Mouse (Mus musculus): ENCODE data around the gene Gm14434. TPM values are rescaled to one million over a fixed set of nuclear protein-coding genes. Genes with fewer than 3 reads are reported as not detected.
"Not testable (repeated sequence)": the region's sequence is repeated elsewhere in the genome, so short reads cannot be mapped to it uniquely, and the experiment has no call there.

Gm14434 gene
- total RNA-seq (2012; rRNA removed) (1.4 TPM in 1 of 2 replicates, not detected in the other), polyA plus RNA-seq (2012; ENCODE audit: insufficient read depth in 1 of 2, insufficient read length in 2 of 2, low read depth in 1 of 2, low replicate concordance in 2 of 2, missing spikeins in 1 of 2) (1 to 10 TPM in 1 of 2 experiments, not detected in 1; 2.8 TPM)

DNA sequence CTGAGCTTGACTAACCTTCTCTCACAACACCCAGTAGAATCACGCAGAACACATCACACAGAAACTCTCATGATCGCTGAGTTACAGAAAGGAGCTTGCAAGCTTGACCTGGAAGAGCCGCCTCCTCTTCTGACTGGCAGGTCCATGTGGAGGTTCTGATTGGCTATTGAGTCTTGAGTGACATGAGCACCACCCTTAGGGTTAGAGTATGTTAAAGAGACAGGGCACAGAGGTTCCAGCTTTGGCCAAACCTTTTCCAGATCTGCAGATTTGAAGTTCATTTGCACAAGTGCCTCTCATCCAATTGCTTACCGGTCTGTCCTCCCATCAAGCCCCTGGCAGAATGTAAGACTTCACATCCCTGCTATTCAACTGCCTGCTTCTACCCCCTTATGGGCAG is at the start of gene Gm14434:
Gene Gm14434 (minus strand): TSS at position 101 of the 400 bp plus-strand sequence.
- H3K9me3 ChIP-seq (replicated peaks; ENCODE audit: insufficient read depth, low read length); DNase-seq (ENCODE audit: low read depth, low spot score); H3K79me2 ChIP-seq (ENCODE audit: control insufficient read depth, insufficient read depth, low read length, poor library complexity); H3K4me1 ChIP-seq (ENCODE audit: control insufficient read depth in 1 of 2, insufficient read depth in 2 of 2, low read length in 2 of 2); H3K9ac ChIP-seq (ENCODE audit: control insufficient read depth, low read depth, low read length, poor library complexity, severe bottlenecking); H3K27ac ChIP-seq (ENCODE audit: control insufficient read depth, low read depth, low read length); H3K27me3 ChIP-seq (ENCODE audit: control insufficient read depth in 1 of 2, insufficient read depth in 2 of 2, low read length in 2 of 2); H3K4me3 ChIP-seq (ENCODE audit: control insufficient read depth in 1 of 2, insufficient read depth in 1 of 2, low read depth in 2 of 2, low read length in 2 of 2); H3K36me3 ChIP-seq (ENCODE audit: control insufficient read depth in 1 of 2, insufficient read depth in 2 of 2, low read length in 2 of 2): not testable (repeated sequence)

DNA sequence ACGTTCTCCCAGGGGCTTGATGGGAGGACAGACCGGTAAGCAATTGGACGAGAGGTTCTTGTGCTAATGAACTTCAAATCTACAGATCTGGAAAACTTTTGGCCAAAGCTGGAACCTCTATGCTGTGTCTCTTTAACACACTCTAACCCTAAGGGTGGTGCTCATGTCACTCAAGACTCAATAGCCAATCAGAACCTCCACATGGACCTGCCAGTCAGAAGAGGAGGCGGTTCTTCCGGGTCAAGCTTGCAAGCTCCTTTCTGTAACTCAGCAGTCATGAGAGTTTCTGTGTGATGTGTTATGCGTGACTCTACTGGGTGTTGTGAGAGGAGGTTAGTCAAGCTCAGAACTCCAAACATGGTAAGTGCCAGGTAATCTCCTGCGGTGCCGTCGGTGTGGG is 34.2 kb upstream of the Gm14434 start, which contains the start of gene Zfp967:
Gene Zfp967 (plus strand): TSS at position 301 of the 400 bp plus-strand sequence.
- H3K36me3 ChIP-seq (ENCODE audit: control insufficient read depth in 1 of 2, insufficient read depth in 2 of 2, low read length in 2 of 2); H3K4me1 ChIP-seq (ENCODE audit: control insufficient read depth in 1 of 2, insufficient read depth in 2 of 2, low read length in 2 of 2); H3K79me2 ChIP-seq (ENCODE audit: control insufficient read depth, insufficient read depth, low read length, poor library complexity); H3K9me3 ChIP-seq (replicated peaks; ENCODE audit: insufficient read depth, low read length); H3K27me3 ChIP-seq (ENCODE audit: control insufficient read depth in 1 of 2, insufficient read depth in 2 of 2, low read length in 2 of 2); DNase-seq (ENCODE audit: low read depth, low spot score); H3K4me3 ChIP-seq (ENCODE audit: control insufficient read depth in 1 of 2, insufficient read depth in 1 of 2, low read depth in 2 of 2, low read length in 2 of 2); H3K9ac ChIP-seq (ENCODE audit: control insufficient read depth, low read depth, low read length, poor library complexity, severe bottlenecking); H3K27ac ChIP-seq (ENCODE audit: control insufficient read depth, low read depth, low read length): not testable (repeated sequence)

DNA sequence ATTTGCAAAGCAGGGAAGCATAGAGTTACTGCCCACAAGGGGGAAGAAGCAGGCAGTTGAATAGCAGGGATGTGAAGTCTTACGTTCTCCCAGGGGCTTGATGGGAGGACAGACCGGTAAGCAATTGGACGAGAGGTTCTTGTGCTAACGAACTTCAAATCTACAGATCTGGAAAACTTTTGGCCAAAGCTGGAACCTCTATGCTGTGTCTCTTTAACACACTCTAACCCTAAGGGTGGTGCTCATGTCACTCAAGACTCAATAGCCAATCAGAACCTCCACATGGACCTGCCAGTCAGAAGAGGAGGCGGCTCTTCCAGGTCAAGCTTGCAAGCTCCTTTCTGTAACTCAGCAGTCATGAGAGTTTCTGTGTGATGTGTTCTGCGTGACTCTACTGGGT is 63.3 kb downstream of the Gm14434 start, which contains the start of gene Gm14435:
Gene Gm14435 (plus strand): TSS at position 301 of the 400 bp plus-strand sequence.
- H3K4me3 ChIP-seq (ENCODE audit: control insufficient read depth in 1 of 2, insufficient read depth in 1 of 2, low read depth in 2 of 2, low read length in 2 of 2); H3K9ac ChIP-seq (ENCODE audit: control insufficient read depth, low read depth, low read length, poor library complexity, severe bottlenecking); H3K4me1 ChIP-seq (ENCODE audit: control insufficient read depth in 1 of 2, insufficient read depth in 2 of 2, low read length in 2 of 2); H3K79me2 ChIP-seq (ENCODE audit: control insufficient read depth, insufficient read depth, low read length, poor library complexity); H3K27me3 ChIP-seq (ENCODE audit: control insufficient read depth in 1 of 2, insufficient read depth in 2 of 2, low read length in 2 of 2); DNase-seq (ENCODE audit: low read depth, low spot score); H3K9me3 ChIP-seq (replicated peaks; ENCODE audit: insufficient read depth, low read length); H3K36me3 ChIP-seq (ENCODE audit: control insufficient read depth in 1 of 2, insufficient read depth in 2 of 2, low read length in 2 of 2); H3K27ac ChIP-seq (ENCODE audit: control insufficient read depth, low read depth, low read length): not testable (repeated sequence)

Other genes with a start within 250 kb of the Gm14434 start
- gene Gm11009, start 167.3 kb downstream of the Gm14434 start, total RNA-seq (2012; rRNA removed), result not detected in 2 replicates
- gene Gm11009, start 167.3 kb downstream of the Gm14434 start, polyA plus RNA-seq (2012; ENCODE audit: insufficient read depth in 1 of 2, insufficient read length in 2 of 2, low read depth in 1 of 2, low replicate concordance in 2 of 2, missing spikeins in 1 of 2), result not detected
- not detected in 2 replicates for gene Gm14435, start 63.2 kb downstream of the Gm14434 start, total RNA-seq (2012; rRNA removed)
- 1 to 10 TPM in 1 of 2 experiments, not detected in 1; 4.2 TPM for gene Gm14435, start 63.2 kb downstream of the Gm14434 start, polyA plus RNA-seq (2012; ENCODE audit: insufficient read depth in 1 of 2, insufficient read length in 2 of 2, low read depth in 1 of 2, low replicate concordance in 2 of 2, missing spikeins in 1 of 2)
- gene Zfp967, start 34.3 kb upstream of the Gm14434 start, total RNA-seq (2012; rRNA removed), result not detected in 2 replicates
- 100 to 1,000 TPM in 1 of 2 experiments, not detected in 1; 400 TPM for gene Zfp967, start 34.3 kb upstream of the Gm14434 start, polyA plus RNA-seq (2012; ENCODE audit: insufficient read depth in 1 of 2, insufficient read length in 2 of 2, low read depth in 1 of 2, low replicate concordance in 2 of 2, missing spikeins in 1 of 2)
- gene Gm14308, start 149.6 kb upstream of the Gm14434 start, total RNA-seq (2012; rRNA removed), result 9.0 TPM in 2 replicates
- 10 to 100 TPM in 1 of 2 experiments, not detected in 1; 11.0 TPM for gene Gm14308, start 149.6 kb upstream of the Gm14434 start, polyA plus RNA-seq (2012; ENCODE audit: insufficient read depth in 1 of 2, insufficient read length in 2 of 2, low read depth in 1 of 2, low replicate concordance in 2 of 2, missing spikeins in 1 of 2)
- gene Zfp973, start 183.7 kb upstream of the Gm14434 start, total RNA-seq (2012; rRNA removed), result 9.1 and 15.6 TPM in 2 replicates
- gene Zfp973, start 183.7 kb upstream of the Gm14434 start, polyA plus RNA-seq (2012; ENCODE audit: insufficient read depth in 1 of 2, insufficient read length in 2 of 2, low read depth in 1 of 2, low replicate concordance in 2 of 2, missing spikeins in 1 of 2), result 1,000 to 10,000 TPM in 1 of 2 experiments, 1 to 10 TPM in 1; 9.1 to 1,298 TPM
- 1.1 and 1.4 TPM in 2 replicates for gene Gm14305, start 221.5 kb upstream of the Gm14434 start, total RNA-seq (2012; rRNA removed)
- gene Gm14305, start 221.5 kb upstream of the Gm14434 start, polyA plus RNA-seq (2012; ENCODE audit: insufficient read depth in 1 of 2, insufficient read length in 2 of 2, low read depth in 1 of 2, low replicate concordance in 2 of 2, missing spikeins in 1 of 2), result 100 to 1,000 TPM in 1 of 2 experiments, 1 to 10 TPM in 1; 3.9 to 593 TPM

Measured in MEL (cell line).